Mouse (Mus musculus) heart, postnatal 36 days (tissue): ENCODE results near the gene Plekhg6. TPM values are rescaled to one million over a fixed set of nuclear protein-coding genes. Genes with fewer than 3 reads are reported as not detected.

Experiments
- total RNA-seq, 2 experiments: library from RNA; stranded (reverse); gene quantifications; 2 replicates each; pipeline ENCODE4 v1.2.3; 2021

Plekhg6 gene
- total RNA-seq, 2 experiments from 2014 or later: not detected

Other genes with a start within 250 kb of the Plekhg6 start
- gene Nop2, start 248.9 kb downstream of the Plekhg6 start, total RNA-seq: 10 to 100 TPM; 20.3 to 21.0 TPM
- gene Iffo1, start 235.6 kb downstream of the Plekhg6 start, total RNA-seq: 1 to 10 TPM; 6.6 to 9.4 TPM
- gene Gapdh, start 214.3 kb downstream of the Plekhg6 start, total RNA-seq: 1,000 to 10,000 TPM; 4,473 to 4,723 TPM
- gene Ncapd2, start 189.1 kb downstream of the Plekhg6 start, total RNA-seq: 10 to 100 TPM; 20.8 to 25.3 TPM
- gene Mrpl51, start 189.0 kb downstream of the Plekhg6 start, total RNA-seq: 100 to 1,000 TPM; 308 to 334 TPM
- 1 to 10 TPM; 5.0 to 6.5 TPM for gene Vamp1, start 165.2 kb downstream of the Plekhg6 start, total RNA-seq
- 1 to 10 TPM; 4.4 to 5.1 TPM for gene Tapbpl, start 148.9 kb downstream of the Plekhg6 start, total RNA-seq
- under 1 TPM in 1 of 2 experiments, not detected in 1; 0.49 TPM for gene Cd27, start 143.8 kb downstream of the Plekhg6 start, total RNA-seq
- gene Tuba3a, start 94.8 kb downstream of the Plekhg6 start, total RNA-seq: not detected
- gene Ltbr, start 66.9 kb downstream of the Plekhg6 start, total RNA-seq: 10 to 100 TPM; 28.8 to 31.3 TPM
- gene Scnn1a, start 60.1 kb downstream of the Plekhg6 start, total RNA-seq: 1 to 10 TPM in 1 of 2 experiments, under 1 TPM in 1; 0.46 to 1.1 TPM
- gene Tnfrsf1a, start 31.4 kb downstream of the Plekhg6 start, total RNA-seq: 10 to 100 TPM; 59.6 to 63.7 TPM
- 10 to 100 TPM; 54.7 to 59.2 TPM for gene Cd9, start 114.0 kb upstream of the Plekhg6 start, total RNA-seq
- gene Vwf, start 166.0 kb upstream of the Plekhg6 start, total RNA-seq: 100 to 1,000 TPM; 107 to 114 TPM